Mouse (Mus musculus) embryonic facial prominence, embryonic 13.5 days (tissue): ENCODE measurements at regions not wholly inside any gene's neighbourhood (a gene's known extent, or its start where the extent isn't known, plus 50 kb on each side); places are given as distances from the start of the nearest gene placed in this dataset.

ENCODE experiments used
- ATAC-seq: fragments of 200-750 bp; cut with Nextera tagmentation; 2 replicates; pipeline ENCODE4 v1.8.0; 2017; ENCODE audit warnings: low read depth; ENCODE audit not compliant: insufficient number of reproducible peaks, insufficient read depth, low FRiP score, low TSS enrichment
- H3K27ac ChIP-seq: fragments of 300-500 bp; sonication (generic); 2 replicates; pipeline ENCODE4 v1.5.1; 2015; ENCODE audit warnings: moderate library complexity, mild to moderate bottlenecking, inconsistent platforms
- H3K27me3 ChIP-seq: fragments of 300-500 bp; sonication (generic); 2 replicates; pipeline ENCODE4 v1.6.1; 2015; ENCODE audit warnings: mild to moderate bottlenecking, inconsistent platforms
- H3K36me3 ChIP-seq: fragments of 300-500 bp; sonication (generic); 2 replicates; pipeline ENCODE4 v1.6.1; 2015; ENCODE audit warnings: mild to moderate bottlenecking, inconsistent platforms
- H3K4me1 ChIP-seq: fragments of 300-500 bp; sonication (generic); 2 replicates; pipeline ENCODE4 v1.6.1; 2015; ENCODE audit warnings: inconsistent platforms
- H3K4me2 ChIP-seq: fragments of 300-500 bp; sonication (generic); 2 replicates; pipeline ENCODE4 v1.6.1; 2015; ENCODE audit warnings: moderate library complexity, mild to moderate bottlenecking, inconsistent platforms
- H3K4me3 ChIP-seq: fragments of 300-500 bp; sonication (generic); 2 replicates; pipeline ENCODE4 v1.5.1; 2015; ENCODE audit warnings: mild to moderate bottlenecking, inconsistent platforms
- H3K9ac ChIP-seq: fragments of 300-500 bp; sonication (generic); 2 replicates; pipeline ENCODE4 v1.6.1; 2015; ENCODE audit warnings: mild to moderate bottlenecking, inconsistent platforms
- H3K9me3 ChIP-seq: fragments of 300-500 bp; sonication (generic); 2 replicates; pipeline ENCODE4 v1.6.1; 2016; ENCODE audit warnings: inconsistent platforms
- WGBS: fragments of 180-500 bp; shearing (Covaris S2); methylation state at CpG from one replicate; pipeline ENCODE4 v1.1.7; 2015; ENCODE audit warnings: mixed read lengths; 5-methylcytosine and 5-hydroxymethylcytosine counted together

DNA sequence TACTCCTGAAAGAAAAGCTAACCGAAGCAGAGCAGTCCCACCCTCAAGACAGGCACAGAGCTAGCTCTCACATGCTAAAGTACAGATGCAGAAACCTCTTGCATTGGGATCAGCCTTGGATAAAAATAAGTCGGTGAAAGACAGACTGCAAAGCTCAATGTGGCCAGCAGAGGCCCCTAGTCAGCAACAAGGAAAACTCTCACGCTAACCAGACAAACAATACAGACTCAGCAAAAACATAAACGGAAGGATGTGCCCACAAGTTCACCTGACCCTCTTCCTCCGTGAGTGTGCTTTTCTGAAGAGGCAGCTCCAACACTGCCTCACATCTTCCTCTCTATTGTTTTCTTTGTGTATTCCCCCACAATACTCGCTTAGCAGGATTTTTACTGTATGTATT is 77.8 kb downstream of the Rpia start:
- ATAC-seq, result no peak
- WGBS, result 13% methylated on average over 6 of the region's 6 CpGs
- Histone ChIP-seq H3K4me2 (peak overlapping the region; percentile 44), H3K4me3 (0 out of 2 replicates have a peak overlapping the region, but pooled peaks have one; percentile 13), H3K27ac (no peak overlapping the region), H3K4me1 (no peaks in the 10 kb centered on the region), H3K36me3 (no peaks in the 10 kb centered on the region), H3K27me3 (no peaks in the 10 kb centered on the region), H3K9me3 (no peaks in the 10 kb centered on the region), H3K9ac (no peak overlapping the region)

DNA sequence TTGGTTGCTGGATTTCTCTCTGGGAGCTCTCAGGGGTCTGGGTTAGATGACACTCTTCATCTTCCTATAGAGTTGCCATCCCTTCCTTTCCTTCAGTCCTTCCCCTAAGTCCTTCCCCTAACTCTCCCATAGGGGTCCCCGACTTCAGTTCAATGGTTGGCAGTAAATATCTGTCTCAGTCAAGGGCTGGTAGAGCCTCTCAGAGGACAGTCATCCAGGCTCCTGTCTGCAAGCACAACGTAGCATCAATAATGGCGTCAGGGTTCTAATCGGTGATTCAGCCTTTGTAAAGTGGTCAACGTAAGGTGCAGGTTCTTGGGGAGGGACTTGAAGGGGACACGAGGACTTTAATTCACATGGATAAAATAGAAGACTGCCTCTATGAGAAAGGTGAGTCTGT is 78.4 kb downstream of the Rpia start:
- no peak overlapping the region for H3K4me2 ChIP-seq
- H3K9me3 ChIP-seq, result no peaks in the 10 kb centered on the region
- ATAC-seq, result no peak
- no peak overlapping the region for H3K27ac ChIP-seq
- no peak overlapping the region for H3K4me3 ChIP-seq
- 75% methylated on average over 6 of the region's 6 CpGs for whole genome bisulfite sequencing
- no peaks in the 10 kb centered on the region for H3K27me3 ChIP-seq
- no peak overlapping the region for H3K9ac ChIP-seq
- H3K4me1 ChIP-seq, result no peaks in the 10 kb centered on the region
- H3K36me3 ChIP-seq, result no peaks in the 10 kb centered on the region

DNA sequence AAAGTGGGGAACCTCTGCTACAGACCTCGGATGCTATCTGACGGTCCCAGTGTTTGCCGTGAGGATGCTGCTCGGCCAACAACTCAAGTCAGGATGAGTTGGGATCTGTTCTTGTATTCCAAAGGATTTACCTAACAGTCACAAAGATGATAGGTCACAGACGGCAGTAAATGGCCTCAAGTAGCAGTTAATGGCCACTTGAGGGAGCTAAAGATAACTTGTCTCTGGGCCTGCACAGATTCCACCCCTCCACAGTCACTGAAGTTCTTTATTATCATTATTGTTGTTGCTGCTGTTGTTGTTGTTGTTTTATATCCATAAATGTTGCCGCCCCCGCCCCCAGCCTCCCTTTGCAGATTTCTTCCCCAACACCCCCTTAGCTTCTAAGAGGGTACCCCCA is 78.9 kb downstream of the Rpia start:
- no peak overlapping the region for H3K4me2 ChIP-seq

DNA sequence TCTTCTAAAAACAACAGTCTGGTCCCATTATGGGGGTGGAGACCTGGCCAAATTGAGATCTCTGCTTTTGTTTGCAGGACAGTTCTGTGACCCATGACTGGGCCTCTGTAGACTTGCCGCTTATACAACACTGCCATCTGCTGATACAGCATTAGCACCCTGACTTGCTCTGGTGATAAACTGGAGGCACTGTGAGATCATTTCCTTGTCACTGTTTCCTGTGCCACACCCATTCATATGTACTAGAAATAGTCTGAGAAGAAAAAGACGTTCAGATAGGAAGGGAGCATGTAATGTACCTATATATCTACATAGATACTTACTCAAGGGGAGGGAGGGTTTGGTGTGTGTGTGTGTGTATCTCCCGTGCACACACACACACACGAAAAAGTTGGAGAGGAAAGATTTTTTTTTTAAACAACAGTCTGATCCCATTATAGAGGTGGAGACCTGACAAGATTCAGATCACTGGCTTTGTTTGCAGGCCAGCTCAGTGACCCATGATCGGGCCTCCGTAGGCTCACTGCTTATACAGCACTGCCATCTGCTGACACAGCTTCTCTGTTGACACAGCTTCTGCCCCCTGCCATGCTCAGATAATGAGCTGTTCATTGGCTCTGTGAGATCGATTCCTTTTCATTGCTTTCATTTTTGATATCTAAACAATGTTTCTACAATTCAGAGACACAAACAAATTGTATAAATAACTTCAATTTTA is 82.5 kb downstream of the Rpia start:
- no peak overlapping the region for H3K4me3 ChIP-seq
- no peak for ATAC-seq
- H3K4me2 ChIP-seq, result no peak overlapping the region
- H3K27me3 ChIP-seq, result no peaks in the 10 kb centered on the region
- 31% methylated on average over 7 of the region's 7 CpGs for WGBS
- H3K4me1 ChIP-seq, result no peaks in the 10 kb centered on the region
- no peaks in the 10 kb centered on the region for H3K9me3 ChIP-seq
- no peaks in the 10 kb centered on the region for H3K36me3 ChIP-seq
- no peak overlapping the region for H3K9ac ChIP-seq
- no peak overlapping the region for H3K27ac ChIP-seq

More for the DNA sequence above, 78.9 kb downstream of the Rpia start:
- H3K27ac ChIP-seq, result no peak overlapping the region
- no peaks in the 10 kb centered on the region for H3K36me3 ChIP-seq
- H3K9ac ChIP-seq, result no peak overlapping the region
- no peaks in the 10 kb centered on the region for H3K27me3 ChIP-seq
- WGBS, result 37% methylated on average over 7 of the region's 7 CpGs
- H3K9me3 ChIP-seq, result no peaks in the 10 kb centered on the region
- H3K4me1 ChIP-seq, result no peaks in the 10 kb centered on the region
- no peak for ATAC-seq
- no peak overlapping the region for H3K4me3 ChIP-seq

DNA sequence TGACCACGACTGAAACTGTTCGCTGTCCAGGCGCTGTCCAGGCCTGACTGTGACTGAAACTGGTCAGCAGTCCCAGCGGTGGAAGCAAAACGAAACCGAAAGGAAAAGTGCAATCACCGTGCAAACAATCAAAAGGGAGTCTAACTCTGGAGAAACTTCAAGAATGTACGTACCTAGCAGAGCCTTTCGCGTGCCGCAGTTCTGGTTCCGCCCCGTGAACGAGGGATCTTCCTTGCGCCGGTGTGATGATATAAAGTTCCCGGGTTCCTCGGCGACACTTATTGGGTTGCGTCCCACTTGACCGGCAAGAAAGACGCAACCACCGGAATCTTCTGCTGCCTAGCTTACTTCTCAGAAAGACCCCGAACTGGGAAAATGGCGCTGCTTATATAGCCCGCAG is 96.4 kb downstream of the Rpia start:
- H3K9ac ChIP-seq, result no peak overlapping the region
- H3K4me2 ChIP-seq, result no peak overlapping the region
- H3K9me3 ChIP-seq, result no peaks in the 10 kb centered on the region; the same call in 1 of the 2 replicates
- 97% methylated on average over 26 of the region's 26 CpGs for WGBS
- H3K27me3 ChIP-seq, result no peaks in the 10 kb centered on the region
- no peak overlapping the region for H3K27ac ChIP-seq
- ATAC-seq, result no peak
- H3K4me1 ChIP-seq, result no peaks in the 10 kb centered on the region
- no peaks in the 10 kb centered on the region for H3K36me3 ChIP-seq
- H3K4me3 ChIP-seq, result no peak overlapping the region
